Mouse (Mus musculus) lung, postnatal 36 days (tissue): ENCODE measurements at regions not wholly inside any gene's neighbourhood (a gene's known extent, or its start where the extent isn't known, plus 50 kb on each side); places are given as distances from the start of the nearest gene placed in this dataset.

Source experiments
- DNase-seq: peaks from one replicate; pipeline ENCODE4 v3.0.0; 2022; ENCODE audit warnings: mixed read lengths

- DNase-seq: no peak
Measured at GRCm38 (mm10) chr4:33702028-33702666, 222.2 kb upstream of the Cnr1 start.

GRCm38 (mm10) chr4:33705722-33706121 lies 218.7 kb upstream of the Cnr1 start:
- DNase-seq: no peak

GRCm38 (mm10) chr4:33706785-33707184 lies 217.6 kb upstream of the Cnr1 start:
- no peak for DNase-seq

GRCm38 (mm10) chr4:33716475-33717117 lies 207.8 kb upstream of the Cnr1 start:
- DNase-seq: no peak

- DNase-seq: no peak
Measured at GRCm38 (mm10) chr4:33720972-33721371, 203.4 kb upstream of the Cnr1 start.

GRCm38 (mm10) chr4:33721971-33722370 lies 202.4 kb upstream of the Cnr1 start:
- DNase-seq: no peak

- no peak for DNase-seq
Measured at GRCm38 (mm10) chr4:33731837-33732236, 192.6 kb upstream of the Cnr1 start.

DNA sequence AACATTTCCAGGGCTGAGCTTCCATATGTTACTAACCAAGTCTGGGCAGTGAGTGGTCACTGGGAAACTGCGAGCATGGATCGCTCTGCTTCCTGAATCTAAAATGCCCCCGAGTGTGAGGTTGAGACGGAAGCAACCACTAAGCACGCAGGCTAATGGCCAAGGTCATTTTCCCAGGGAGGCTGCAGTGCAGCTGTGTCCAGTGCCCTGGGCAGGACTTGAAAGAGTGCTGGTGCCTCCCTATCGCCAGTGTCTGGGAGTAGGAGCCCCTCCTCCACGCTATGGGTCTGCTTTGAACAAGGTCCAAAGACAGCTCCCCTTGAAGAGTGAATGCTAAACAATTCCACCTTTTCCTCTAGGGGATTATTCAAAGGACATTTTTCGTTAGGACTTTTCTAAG lies 189.5 kb upstream of the Cnr1 start:
- peak; percentile 54 for DNase-seq

DNA sequence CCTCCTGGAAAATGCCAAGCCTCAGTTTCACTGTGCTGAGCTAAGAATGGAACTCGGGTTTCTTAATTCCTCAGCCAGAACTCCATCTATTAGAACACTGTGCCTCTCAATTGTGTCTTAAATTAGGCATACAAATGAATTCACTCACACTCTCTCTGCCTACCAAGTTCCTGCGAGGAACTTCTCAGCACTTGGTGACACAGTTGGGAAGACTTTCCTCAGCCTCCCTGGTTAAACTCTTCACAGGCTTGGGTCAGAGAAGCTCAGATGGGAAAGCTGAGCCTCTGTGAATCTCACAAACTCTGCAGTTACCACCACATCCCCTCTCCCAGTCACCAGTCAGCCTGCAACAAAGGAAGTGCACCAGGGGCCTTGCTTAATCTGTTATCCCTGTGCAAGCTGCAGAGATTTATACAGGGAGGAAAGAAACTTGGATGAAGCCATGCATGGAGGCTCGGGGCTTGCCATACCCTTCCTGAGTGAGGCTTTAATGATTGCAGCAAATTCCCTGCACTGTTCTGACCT lies 188.9 kb upstream of the Cnr1 start:
- DNase-seq: peak; percentile 6

- peak; percentile 58 for DNase-seq
Measured at GRCm38 (mm10) chr4:33736061-33736701, 188.2 kb upstream of the Cnr1 start.

GRCm38 (mm10) chr4:33737337-33737736 lies 187.1 kb upstream of the Cnr1 start:
- peak; percentile 39 for DNase-seq

DNA sequence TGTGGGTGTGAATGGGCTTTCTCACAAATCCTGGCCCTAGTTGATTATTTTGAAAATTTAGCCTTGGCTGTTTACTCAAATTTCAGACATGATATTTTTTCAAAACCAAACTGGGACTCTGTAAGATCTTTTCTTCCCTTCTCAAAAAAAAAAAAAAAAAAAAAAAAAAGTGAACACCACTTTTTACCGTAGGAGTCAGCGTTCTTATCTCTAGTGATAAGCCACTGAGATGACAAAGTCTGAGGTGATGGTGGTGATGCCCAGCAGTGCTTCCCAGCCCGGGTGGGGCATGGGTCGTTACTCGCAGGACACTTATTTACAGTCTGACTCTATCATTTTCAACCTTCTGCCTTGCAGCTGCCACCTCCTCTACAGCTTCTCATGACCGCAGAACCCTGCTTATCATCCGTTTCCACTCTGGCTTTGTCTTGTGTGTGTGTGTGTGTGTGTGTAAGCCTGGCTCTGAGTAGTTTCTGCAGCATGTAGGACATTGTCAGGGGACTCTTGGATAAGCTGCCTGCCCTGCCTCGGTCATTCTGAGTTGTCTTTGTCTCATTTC lies 186.5 kb upstream of the Cnr1 start:
- DNase-seq: no peak

DNA sequence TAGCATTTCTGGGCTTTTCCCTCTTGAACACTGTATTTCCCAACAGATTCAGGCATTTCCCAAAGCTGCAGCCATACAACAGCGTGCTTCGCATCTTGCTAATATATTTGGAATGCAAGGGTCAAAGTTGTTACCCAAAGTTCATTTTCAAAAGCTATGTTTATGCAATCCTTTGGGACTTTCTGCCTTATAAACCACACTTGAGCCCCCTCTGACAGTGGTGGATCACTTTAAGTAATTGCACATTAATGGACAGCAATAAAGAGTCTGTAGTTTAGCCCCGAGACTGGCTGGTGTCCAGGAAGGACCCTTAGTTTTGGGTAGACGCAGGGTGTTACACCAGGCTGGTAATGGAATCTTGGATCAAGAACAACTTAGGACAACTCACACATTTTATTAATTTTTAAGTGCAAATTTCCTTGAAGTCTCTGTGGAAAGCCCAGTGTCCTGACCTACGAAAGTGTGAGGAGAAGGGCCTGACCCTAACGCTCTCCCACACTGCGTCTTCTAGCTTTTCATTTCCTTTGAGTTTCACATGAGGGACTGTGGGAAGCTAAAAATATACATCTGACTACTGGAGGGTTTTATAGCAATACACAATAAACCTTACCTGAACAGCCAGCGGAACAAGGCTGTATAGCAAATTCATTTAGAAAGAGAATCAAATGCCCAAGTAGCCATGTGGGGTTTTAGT lies 185.0 kb upstream of the Cnr1 start:
- peak; percentile 31 for DNase-seq

- DNase-seq: no peak
Measured at GRCm38 (mm10) chr4:33740982-33741381, 183.4 kb upstream of the Cnr1 start.

- DNase-seq: no peak
Measured at GRCm38 (mm10) chr4:33745180-33745579, 179.2 kb upstream of the Cnr1 start.

- DNase-seq: peak; percentile 55
Measured at GRCm38 (mm10) chr4:33747316-33747895, 177.0 kb upstream of the Cnr1 start.

DNA sequence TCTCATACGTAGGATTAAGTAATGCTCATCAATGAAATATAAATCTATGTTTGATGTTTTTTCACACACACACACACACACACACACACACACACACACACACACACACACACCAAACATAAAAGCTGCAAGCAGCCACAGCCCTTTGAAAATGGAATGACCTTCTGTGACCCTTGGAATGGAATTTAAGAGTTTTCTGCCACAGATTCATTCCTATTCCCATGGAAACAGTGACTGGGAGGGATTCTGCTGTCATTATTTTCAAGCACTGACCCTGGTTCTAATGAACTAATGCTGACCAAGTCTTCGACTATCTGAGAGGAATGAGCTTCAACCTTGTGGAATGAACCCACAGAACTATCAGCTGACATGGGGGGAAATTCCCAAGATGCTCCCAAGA lies 156.7 kb upstream of the Cnr1 start:
- peak; percentile 1 for DNase-seq

- DNase-seq: no peak
Measured at GRCm38 (mm10) chr4:33786027-33786426, 138.4 kb upstream of the Cnr1 start.

DNA sequence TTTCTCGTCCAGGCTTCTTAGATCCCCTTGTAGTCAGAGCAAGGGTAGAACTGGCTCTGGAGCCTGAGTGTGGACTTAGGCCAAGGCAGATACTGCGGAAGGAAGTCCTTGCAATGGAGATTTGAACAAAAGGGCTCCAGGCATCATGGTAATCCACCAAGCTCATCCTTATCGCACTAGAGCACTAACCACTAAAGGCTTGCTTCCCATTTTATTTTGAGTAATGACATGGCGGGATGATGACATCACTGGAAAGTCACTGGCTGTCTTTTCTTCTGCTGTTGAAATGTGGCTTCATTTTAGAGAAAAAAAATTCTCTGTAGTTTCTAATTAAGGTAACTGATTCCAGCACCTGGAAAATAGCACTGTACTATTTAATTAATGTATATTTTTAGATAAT lies 137.4 kb upstream of the Cnr1 start:
- DNase-seq: no peak

GRCm38 (mm10) chr4:33793398-33793797 lies 131.0 kb upstream of the Cnr1 start:
- DNase-seq: no peak

- no peak for DNase-seq
Measured at GRCm38 (mm10) chr4:33795461-33795860, 128.9 kb upstream of the Cnr1 start.

- DNase-seq: no peak
Measured at GRCm38 (mm10) chr4:33797964-33798363, 126.4 kb upstream of the Cnr1 start.

GRCm38 (mm10) chr4:33798654-33799053 lies 125.7 kb upstream of the Cnr1 start:
- no peak for DNase-seq
